Mouse (Mus musculus) megakaryocyte, embryonic 14.5 days (primary cell): ENCODE measurements around the gene Grrp1.

Experiments
- FLI1 ChIP-seq: IDR thresholded peaks from 2 replicates; pipeline ENCODE4 v1.6.1; 2012; ENCODE audit warnings: low read length, inconsistent platforms, mixed read lengths
- GATA1 ChIP-seq: IDR thresholded peaks from 3 replicates; pipeline ENCODE4 v1.6.1; 2012; ENCODE audit warnings: mixed read lengths, low read length, inconsistent platforms, borderline replicate concordance

GRCm38 (mm10) chr4:134292067-134292466, 38.2 kb upstream of the Grrp1 start:
- TF ChIP-seq GATA1 (no peak), FLI1 (no peak)
